Mouse (Mus musculus) adrenal gland, adult 18-20 months (tissue): ENCODE measurements around the gene Gm47791. TPM values are rescaled to one million over a fixed set of nuclear protein-coding genes. Genes with fewer than 3 reads are reported as not detected.

Source experiments
- DNase-seq, 2 experiments: peaks; one replicate each; pipeline ENCODE4 v3.0.0; 2021 to 2022; ENCODE audit warnings: low spot score in 2 of 2
- long read RNA-seq, 2 experiments: library from polyadenylated mRNA; stranded (forward); transcript quantifications; one replicate each; pipeline ENCODE4 v2.0.0; 2021
- total RNA-seq, 2 experiments: library from RNA; stranded (reverse); gene quantifications; 1 replicate in 1 of 2; 2 replicates in 1 of 2; pipeline ENCODE4 v1.2.3; 2021

The Gm47791 gene
- not detected for total RNA-seq
- long read RNA-seq, experiment 1: 0 reads
- long read RNA-seq, experiment 2: 0 reads

DNA sequence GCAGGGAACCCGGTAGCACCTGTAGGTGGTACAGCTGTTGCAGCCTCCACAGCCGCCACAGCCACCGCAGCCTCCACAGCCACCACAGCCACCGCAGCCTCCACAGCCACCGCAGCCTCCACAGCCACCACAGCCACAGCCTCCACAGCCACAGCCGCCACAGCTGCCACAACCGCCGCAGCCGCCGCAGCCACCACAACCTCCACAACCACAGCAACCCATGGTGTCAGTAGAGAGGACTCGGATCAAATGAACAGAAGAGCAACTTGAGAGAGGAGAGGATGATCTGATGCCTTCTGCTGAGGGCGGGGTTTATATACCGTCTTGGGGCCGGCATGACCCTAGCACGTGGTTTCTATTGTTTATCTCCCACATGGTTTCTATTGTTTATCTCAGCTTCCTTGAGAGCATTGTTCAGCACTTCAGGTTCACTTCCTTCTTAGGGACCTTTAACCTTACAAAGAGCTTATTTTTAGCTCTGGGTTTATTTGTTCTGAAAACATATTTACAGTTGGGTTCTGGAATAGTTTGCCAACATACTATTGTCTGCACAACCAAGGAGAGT, at the start of gene Gm47791:
Gene Gm47791, minus strand, starts transcription at position 222 of the 565 bp plus-strand sequence.
- DNase-seq: no peak

DNA sequence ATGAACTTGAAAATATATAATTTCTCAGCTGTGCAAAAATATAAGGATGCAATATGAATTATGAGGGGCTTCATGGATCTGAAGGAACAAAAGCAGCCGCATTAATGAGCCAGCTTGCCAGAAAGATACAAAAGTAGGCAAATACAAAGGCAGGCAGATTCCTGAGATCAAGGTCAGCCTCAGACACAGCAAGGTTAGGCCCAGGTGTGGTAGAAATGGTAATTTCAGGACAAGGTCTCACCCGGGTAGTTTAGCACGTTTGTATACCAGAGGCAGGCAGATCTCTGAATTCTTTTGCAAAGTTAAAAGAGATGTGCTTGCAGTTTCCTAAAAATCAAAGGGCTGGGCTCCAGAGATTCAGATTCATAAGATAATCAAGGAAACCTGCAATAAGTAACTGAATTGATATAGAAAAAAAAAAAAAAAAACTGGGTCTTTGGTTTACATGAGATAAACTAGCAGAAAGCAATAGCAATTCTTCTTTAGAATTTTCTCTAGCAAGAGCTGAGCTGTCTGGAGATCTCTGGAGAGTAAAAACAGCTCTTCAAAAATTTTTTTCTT, 49.7 kb upstream of the Gm47791 start:
- DNase-seq: no peak

DNA sequence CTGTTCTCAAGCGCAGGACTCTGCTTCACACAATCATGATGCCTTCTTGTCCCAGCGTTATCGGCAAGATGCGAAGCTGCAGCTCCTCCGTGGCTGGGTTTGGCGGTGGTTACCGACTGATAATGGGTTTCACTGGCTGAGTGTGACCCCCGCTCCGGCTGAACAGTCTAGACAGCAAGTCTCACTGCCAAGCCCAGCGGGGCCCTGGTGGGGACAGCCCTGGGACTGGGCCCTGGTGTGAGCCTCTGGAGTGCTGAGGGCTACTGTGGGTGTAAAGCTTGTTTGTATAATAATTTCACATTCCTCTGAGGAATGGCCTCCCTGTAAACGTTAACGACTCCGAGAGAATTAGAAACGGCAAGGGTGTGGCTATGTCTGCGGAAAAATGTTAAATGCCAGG, 49.1 kb upstream of the Gm47791 start:
- DNase-seq: no peak

DNA sequence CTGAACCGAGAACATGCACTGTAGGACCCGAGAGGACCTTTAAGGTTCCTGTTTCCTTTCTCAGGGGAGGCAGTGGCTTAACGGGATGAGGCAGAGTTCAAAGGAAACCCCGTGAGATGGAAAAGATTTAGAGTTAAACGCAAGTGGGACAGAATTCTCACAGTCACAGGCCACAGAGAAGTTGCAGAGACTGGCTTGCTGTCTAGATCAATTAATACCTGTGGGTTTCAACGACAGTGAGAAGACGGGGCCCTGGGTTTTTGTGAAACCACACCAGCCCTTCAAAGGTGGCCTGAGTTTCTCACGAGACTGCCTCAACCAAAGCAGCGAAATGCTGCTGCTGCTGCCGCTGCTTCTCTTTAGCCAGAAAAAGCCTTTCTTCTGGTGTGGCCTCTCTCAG, 48.3 kb upstream of the Gm47791 start:
- DNase-seq: no peak

DNA sequence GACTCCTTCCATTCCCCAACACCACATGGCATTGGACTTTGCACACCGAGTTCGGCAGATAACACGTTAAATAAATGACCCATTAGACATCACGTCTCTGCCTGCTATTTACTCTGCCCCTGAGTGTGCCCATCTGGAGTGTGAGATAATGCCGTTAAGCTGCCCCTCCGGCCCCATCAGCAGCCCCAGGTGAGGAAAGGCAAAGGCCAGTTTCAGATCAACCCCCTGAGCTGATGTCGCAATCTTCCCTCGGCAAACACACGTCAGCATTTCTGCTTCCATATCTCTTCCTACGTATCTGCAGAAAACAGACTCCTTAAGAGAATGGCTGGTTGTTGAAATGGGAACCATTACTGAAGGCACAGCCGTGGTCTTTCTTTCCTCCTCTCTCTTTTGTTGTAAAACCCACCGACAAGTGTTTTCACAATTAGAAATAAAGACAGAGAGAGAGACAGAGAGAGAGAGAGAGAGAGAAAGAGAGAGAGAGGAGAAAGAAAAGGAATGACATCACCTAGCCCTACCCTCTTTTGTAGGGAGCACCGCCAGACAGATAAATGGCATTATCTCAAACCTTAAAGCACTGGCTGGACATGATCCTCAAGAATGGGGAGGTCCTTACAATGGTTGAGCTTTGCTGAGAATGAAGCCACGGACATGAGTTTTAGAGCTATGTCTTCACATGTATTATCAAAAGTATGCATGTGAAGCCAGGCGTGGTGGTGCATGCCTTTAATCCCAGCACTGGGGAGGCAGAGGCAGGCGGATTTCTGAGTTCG, 45.1 kb upstream of the Gm47791 start:
- DNase-seq: no peak

DNA sequence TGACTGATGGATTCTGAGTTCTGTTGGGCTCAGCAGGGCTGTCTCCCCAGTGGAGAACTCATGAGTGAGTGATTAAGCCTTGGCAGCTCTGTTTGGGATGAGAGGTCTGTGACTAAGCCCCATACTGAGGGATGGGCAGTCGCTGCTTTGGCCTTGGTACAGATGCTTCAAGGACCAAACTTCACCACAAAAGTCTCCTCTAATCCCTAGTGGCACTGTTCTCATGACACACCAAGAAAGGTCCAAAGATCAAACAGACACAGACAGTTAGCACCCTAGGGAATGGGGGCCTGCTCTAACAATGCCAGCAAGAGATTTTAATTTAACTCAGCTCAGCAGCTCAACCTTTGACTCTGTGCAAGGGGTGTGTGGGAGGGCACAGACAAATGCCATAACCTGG, 40.7 kb upstream of the Gm47791 start:
- DNase-seq: no peak

DNA sequence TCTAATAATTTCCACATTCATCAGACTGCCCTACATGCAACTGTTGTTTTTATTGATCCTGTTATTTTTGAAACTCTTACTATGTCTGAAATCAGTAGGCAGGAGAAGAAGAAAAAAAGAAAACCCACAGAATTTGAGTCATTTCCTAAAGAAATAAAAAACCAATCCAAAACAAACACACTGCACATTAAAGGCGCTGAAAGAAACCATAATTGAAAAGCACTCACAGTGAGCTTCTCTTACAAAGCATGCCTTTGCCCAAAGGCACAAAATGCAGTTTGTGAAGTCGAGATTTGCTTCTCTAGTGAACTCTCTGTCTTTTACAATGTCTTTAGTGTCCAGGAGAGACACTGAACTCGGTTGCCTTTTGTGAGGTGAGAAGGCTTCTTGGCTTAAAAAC, 37.5 kb upstream of the Gm47791 start:
- no peak for DNase-seq

DNA sequence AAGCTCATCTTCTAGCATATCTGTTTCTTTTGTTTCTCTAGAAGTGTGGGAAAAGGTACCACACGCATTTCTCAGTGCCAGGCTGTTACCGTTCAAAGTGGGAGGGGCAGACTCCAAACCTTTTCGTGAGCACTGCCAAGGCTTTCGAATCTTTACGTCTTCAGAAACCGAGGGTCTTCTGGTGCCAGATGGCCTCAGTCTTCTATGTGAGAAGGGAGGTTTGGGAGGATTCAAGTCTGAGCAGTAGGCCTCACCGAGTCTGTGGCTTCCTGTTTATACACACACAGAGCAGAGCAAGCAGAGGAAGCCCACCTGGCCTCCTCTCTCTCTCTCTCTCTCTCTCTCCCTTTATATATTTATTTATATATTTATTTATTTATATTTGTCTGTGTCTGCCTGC, 36.2 kb upstream of the Gm47791 start:
- no peak for DNase-seq

DNA sequence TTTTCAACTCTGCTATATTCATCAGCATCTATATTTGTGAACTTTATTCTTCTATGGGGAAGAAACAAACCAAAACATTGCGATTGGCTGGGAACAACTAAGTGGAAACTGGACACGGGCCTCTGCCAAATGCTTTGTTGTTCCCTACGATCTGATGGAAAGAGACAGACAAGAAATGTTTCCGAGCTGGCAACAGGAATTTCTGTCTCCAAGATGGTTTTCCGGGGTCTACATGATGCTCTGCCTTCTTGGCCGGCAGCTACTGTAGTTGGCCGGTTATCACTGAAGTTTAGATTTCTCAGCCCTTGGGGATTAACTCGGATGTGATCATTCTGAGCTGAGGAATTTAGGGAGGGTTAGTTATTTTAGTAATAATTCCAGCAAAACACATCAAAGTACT, 35.3 kb upstream of the Gm47791 start:
- DNase-seq: no peak

DNA sequence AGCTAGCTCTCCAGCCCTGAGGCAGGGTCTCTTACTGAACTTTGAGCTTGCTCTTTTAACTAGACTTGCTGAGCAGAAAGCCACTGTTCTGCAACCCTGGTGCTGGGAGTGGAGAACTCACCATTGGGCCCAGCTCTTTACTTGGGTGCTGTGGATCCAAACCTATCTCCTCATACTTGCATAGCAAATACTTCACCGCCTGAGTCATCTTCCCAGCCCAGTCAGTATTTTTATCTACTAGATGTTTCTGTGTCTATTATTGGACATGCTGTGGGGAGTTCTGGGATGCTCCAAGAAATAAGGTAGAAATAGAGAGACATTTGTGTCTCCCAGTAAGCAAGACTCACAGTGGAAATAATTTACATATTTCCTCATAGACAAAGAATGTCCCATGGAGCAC, 33.0 kb upstream of the Gm47791 start:
- no peak for DNase-seq

DNA sequence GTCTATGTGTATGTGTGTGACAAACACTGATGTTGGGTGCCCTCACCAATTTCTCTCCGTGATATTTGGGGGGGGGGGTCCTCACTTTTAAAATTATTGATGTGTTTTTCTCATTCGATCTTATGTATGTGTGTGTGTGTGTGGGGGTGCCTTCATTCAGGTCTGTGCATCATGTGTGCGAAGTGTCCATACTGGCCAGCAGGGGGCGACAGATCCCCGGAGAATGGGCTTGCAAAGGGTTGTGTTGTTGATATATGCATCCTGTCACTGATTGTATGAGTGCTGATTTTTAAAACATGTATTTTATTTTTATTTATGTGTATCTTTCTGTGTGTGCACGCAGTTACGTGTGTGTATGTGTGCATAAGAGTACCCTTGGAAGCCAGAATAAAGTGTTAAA, 32.6 kb upstream of the Gm47791 start:
- no peak for DNase-seq

DNA sequence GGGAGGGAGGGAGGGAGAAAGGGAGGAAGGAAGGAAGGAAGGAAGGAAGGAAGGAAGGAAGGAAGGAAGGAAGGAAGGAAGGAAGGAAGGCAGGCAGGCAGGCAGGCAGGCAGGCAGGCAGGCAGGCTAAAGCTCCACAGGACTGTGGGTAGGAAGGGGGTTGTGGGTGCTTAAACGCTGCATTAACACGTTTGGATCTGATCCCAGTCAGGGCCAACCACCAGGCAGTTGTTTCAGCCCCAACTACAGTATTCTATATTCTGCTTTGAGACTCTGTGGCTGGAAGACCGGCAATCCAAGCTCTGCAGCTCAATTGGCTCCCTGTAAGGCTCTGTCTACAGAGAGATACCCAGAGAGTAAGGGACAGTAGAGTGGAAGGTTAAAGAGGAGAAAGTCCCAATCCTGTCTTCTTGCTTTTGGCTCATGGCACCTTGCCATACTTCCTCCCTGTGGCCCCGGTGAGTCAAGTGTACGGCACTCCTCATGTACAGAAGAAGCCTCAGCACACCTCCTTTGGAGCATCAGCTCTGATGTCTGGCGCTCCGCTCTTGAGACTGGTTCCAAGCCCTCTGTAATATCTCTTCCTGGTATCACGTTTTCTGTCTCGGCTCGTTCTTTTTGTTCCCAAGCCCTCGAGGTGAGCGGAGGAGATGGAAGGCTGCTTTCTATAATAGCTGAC, 30.2 kb upstream of the Gm47791 start:
- DNase-seq: no peak

DNA sequence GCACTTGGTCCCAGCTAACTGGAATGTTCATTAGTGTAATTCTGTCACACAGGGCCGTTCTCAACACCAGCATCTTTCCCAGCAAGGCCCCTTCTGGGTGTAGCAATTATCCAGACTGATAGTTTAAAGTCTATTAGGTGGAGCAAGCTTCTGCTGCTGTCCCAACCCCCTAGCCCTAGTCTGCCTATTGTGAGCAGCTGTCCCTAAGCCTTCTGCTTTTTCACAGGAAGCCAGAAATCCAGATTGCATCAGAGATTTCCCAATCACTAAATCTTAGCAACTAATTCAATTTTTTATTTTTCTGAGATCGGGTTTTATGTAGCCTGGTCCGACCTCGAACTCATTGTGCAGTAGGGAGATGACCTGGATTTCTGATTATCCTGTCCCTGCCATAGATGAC, 27.9 kb upstream of the Gm47791 start:
- DNase-seq: no peak

DNA sequence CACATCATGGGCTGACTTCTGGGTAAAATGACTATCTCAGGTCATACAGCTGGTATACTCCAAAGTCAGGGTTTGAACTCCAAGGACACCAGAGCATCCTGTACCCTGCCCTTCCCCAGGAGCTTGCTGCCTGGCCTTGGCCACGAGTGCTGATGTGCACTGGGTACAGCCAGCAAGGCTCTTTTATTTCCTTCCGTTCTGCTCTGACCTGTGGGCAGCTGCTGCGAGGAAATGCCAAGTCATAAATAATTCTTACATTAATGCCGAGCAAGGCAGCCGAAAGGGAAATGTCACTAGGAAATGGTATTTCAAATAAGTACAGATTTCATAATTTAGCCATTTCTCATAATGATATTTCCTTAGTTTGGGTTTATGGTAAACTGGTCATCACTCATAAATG, 27.3 kb upstream of the Gm47791 start:
- peak; percentile 28 to 40 for DNase-seq

DNA sequence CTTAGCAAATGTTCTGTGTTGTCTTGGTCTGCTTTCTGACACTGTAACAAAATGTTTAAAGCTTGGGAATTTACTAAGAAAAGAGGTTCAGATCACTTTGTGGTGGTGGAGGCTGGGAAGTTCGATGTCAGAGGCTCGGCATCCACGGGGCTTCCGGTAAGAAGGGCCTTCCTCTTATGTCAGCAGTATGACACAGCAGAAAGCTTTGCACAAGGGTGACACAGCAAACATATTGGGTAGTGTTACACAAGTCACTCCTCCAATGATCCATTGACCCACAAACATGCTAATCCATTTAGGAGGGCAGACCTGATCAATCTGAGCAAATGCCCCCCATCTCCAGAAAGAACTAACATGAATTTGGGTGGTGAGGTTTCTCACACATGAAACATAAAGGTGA, 26.0 kb upstream of the Gm47791 start:
- no peak for DNase-seq

DNA sequence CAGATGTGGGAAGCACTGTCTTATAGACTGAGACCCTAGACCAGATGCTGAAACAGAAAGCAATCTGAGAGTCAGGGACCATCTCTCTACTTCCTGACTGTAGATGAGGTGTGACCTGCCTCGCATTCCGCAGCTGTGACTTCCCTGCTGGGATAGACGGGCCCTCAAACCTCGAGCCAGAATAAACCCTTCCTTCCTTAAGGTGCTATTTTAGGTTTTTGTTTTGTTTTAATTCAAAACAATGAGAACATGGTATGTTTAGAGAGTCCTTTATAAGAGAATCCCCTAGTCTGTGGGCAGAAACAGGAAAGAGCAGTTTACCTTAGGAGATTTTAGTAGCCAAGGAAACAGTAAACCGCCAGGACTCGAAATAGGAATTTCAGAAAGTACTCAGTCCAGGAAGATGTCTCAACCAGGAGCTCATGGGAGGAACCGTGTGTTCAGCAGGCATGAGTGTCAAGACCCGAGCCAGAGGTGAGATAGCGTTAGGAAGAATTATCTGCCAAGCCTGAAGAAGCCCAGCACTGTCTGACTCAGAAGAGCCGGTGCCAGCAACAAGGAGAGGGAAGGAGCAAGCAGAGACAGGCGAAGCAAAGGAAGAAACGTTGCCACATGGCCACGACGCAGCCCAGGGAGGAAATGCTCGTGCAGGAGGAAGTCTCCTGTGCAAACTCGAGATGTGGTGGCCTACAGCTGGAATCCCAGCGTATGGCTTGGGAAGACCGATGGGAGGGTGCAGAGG, 24.8 kb upstream of the Gm47791 start:
- DNase-seq: no peak

DNA sequence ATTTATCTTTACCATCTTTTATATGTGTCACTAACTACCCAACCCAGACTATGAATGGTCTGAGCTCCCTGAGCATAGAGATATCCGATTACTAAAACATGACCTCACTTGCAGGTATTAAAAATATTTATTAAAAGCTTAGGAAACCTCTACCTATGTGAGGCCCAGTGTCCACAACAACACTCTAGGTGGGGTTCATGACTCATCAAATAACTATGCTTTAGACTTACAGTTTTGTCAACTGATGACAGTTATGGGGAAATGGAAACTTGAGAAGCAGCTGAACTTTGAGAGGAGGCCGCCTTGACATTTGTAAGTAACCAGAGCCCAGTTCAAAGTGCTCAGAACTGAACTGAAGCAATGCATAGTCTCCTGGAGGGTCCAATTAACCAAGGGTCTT, 24.2 kb upstream of the Gm47791 start:
- DNase-seq: no peak

DNA sequence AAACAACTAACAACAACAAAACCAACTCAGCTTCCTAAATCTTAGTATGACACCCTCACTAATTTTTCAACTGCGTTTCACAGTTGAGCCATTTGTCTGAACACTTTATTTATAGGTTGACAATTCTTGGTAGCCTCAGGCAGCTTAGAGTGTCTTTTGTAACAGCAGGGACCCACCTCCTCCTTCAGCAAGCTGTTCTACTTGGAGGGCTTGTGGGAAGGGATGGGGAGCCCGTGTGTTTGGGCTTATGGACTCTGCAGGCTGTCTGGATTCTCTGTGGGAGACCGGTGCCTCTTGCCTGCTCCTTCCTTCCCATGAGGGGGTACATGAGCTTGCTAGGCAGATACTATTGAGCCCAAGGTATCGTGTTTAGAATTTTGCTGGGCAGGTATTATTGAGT, 22.9 kb upstream of the Gm47791 start:
- DNase-seq: no peak

DNA sequence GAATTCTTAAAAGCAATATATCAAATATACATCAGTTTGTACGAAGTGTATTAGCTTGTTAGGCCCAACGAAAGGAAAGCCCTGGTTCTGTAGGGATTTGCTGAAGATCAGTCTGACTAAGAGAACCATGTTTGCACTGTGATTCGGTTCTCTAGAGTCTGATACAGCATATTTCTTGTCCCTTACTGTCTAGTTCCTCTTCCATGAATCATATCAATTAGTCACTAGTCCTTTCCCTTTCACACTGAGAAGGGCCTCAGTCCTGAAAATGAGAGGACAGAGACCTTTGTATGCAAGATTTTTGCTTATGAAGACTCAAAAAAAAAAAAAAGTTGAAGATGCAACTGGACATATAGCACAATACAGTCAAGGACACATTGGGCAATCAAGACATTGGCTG, 22.1 kb upstream of the Gm47791 start:
- DNase-seq: no peak

DNA sequence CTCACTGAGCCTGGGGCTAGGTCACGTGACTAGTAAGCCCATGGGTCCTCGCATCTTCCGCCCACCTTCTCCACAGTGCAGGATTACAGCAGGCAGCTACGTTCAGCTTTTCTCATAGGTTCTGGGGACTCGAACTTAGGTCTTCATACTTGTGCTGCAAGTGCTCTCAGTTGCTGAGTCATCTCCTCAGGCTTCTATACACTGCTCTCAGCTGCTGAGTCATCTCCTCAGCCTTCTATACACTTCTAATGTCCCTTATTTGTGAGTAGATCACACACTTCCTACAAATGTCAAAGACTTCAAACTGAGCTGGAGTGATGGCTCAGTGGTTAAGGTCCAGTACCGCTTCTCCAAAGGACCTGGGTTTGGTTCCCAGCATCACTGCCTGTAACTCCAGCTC, 21.2 kb upstream of the Gm47791 start:
- no peak for DNase-seq

DNA sequence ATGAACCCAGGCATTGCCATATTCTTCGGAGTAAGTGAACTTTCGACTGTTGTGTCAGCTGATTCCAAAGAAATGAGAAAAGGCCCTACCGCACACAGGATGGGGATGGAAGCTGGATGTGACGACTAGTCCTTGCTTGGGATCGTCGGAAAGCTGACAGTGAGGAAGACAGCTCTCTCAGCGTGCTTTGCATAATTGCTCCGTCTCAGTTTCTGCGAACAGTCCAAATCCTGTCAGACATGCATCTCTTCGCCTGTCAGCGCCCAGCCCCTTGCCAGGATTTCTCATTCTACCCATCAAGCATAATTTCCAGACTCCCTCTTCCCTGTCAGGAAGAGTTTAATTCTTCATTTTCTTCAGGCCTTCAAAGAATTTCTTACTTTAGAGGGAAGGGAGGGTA, 20.1 kb upstream of the Gm47791 start:
- no peak for DNase-seq

DNA sequence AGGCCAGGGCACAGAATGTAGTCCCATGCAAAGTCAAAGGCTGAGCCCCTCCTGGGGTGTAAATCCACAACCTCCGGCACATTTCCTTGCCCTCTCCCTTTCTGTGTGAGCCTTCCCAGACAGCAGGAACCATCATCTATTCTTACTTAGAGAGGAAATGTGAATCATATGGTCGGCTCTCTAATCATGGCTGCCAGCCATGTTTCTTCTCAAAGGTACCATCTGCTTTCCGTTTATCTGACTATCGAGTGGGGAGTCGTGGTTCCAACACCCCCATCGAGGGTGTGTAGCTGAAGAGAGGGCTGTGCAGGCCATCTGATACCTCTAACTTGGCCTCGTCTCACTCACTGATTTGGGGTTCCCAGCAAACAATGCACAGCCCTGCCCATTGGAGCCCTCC, 17.0 kb upstream of the Gm47791 start:
- no peak for DNase-seq
